Mouse (Mus musculus): ENCODE data around the gene Naxe.

- TF ChIP-seq POLR2A (IDR thresholded peaks at IDR 0.05; ENCODE audit: borderline replicate concordance, extremely low read depth, insufficient read depth, insufficient read length, poor library complexity, severe bottlenecking) (no peak), CTCF (IDR thresholded peaks at IDR 0.05; ENCODE audit: borderline replicate concordance, extremely low read depth, insufficient read depth, insufficient read length) (no peak)
These were observed 10.1 kb upstream of the Naxe start for GRCm38 (mm10) chr3:88068386-88068785.
